Mouse (Mus musculus) megakaryocyte progenitor cell, adult 5-6 weeks (primary cell): Measurements from ENCODE around the gene Dbp. TPM values are rescaled to one million over a fixed set of nuclear protein-coding genes. Genes with fewer than 3 reads are reported as not detected.

Experiments used
- total RNA-seq, 2 experiments: library from RNA; stranded (forward) in 1 of 2; stranded (reverse) in 1 of 2; fragments of 157-497, 149-512 nt in 1 of 2; fragments of 200-1000 nt in 1 of 2; gene quantifications; 2 replicates each; pipeline versions ENCODE4 v1.2.3 to v1.2.4; 2015 to 2017

Dbp gene
- total RNA-seq, 2 experiments from 2014 or later, result 5.6 to 6.2 TPM

Other genes with a start within 250 kb of the Dbp start
Only the 30 nearest of the 34 such genes appear.
- not detected in 2 replicates for gene Gm45808, start 218.3 kb upstream of the Dbp start, total RNA-seq (2015)
- gene Gm45808, start 218.3 kb upstream of the Dbp start, total RNA-seq (2017), result not detected in 2 replicates
- 18.6 and 22.4 TPM in 2 replicates for gene Dhdh, start 216.3 kb upstream of the Dbp start, total RNA-seq (2015)
- gene Dhdh, start 216.3 kb upstream of the Dbp start, total RNA-seq (2017), result 18.1 and 20.7 TPM in 2 replicates
- gene Nucb1, start 194.7 kb upstream of the Dbp start, total RNA-seq (2015), result 112 and 114 TPM in 2 replicates
- gene Nucb1, start 194.7 kb upstream of the Dbp start, total RNA-seq (2017), result 387 and 408 TPM in 2 replicates
- 46.2 and 56.7 TPM in 2 replicates for gene Ppp1r15a, start 178.8 kb upstream of the Dbp start, total RNA-seq (2015)
- 70.0 and 90.7 TPM in 2 replicates for gene Ppp1r15a, start 178.8 kb upstream of the Dbp start, total RNA-seq (2017)
- gene Plekha4, start 178.8 kb upstream of the Dbp start, total RNA-seq (2015), result 0.67 TPM in 1 of 2 replicates, not detected in the other
- 0.04 and 0.34 TPM in 2 replicates for gene Plekha4, start 178.8 kb upstream of the Dbp start, total RNA-seq (2017)
- 0.22 and 5.5 TPM in 2 replicates for gene Hsd17b14, start 150.2 kb upstream of the Dbp start, total RNA-seq (2015)
- 1.2 and 8.2 TPM in 2 replicates for gene Hsd17b14, start 150.2 kb upstream of the Dbp start, total RNA-seq (2017)
- gene Bcat2, start 134.9 kb upstream of the Dbp start, total RNA-seq (2015), result 43.5 and 55.9 TPM in 2 replicates
- 37.0 and 44.0 TPM in 2 replicates for gene Bcat2, start 134.9 kb upstream of the Dbp start, total RNA-seq (2017)
- gene Fgf21, start 89.6 kb upstream of the Dbp start, total RNA-seq (2015), result not detected in 2 replicates
- not detected in 2 replicates for gene Fgf21, start 89.6 kb upstream of the Dbp start, total RNA-seq (2017)
- not detected in 2 replicates for gene Fut1, start 87.8 kb upstream of the Dbp start, total RNA-seq (2015)
- gene Fut1, start 87.8 kb upstream of the Dbp start, total RNA-seq (2017), result not detected in 2 replicates
- 0.32 TPM in 1 of 2 replicates, not detected in the other for gene Izumo1, start 83.3 kb upstream of the Dbp start, total RNA-seq (2015)
- gene Izumo1, start 83.3 kb upstream of the Dbp start, total RNA-seq (2017), result 0.24 TPM in 1 of 2 replicates, not detected in the other
- gene Rasip1, start 77.6 kb upstream of the Dbp start, total RNA-seq (2015), result 0.10 TPM in 1 of 2 replicates, not detected in the other
- 0.08 TPM in 1 of 2 replicates, not detected in the other for gene Rasip1, start 77.6 kb upstream of the Dbp start, total RNA-seq (2017)
- gene Mamstr, start 65.1 kb upstream of the Dbp start, total RNA-seq (2015), result 0.64 TPM in 1 of 2 replicates, not detected in the other
- gene Mamstr, start 65.1 kb upstream of the Dbp start, total RNA-seq (2017), result 0.12 TPM in 1 of 2 replicates, not detected in the other
- gene Fut2, start 38.7 kb upstream of the Dbp start, total RNA-seq (2015), result not detected in 2 replicates
- gene Fut2, start 38.7 kb upstream of the Dbp start, total RNA-seq (2017), result not detected in 2 replicates
- not detected in 2 replicates for gene Ntn5, start 21.1 kb upstream of the Dbp start, total RNA-seq (2015)
- gene Ntn5, start 21.1 kb upstream of the Dbp start, total RNA-seq (2017), result not detected in 2 replicates
- not detected in 2 replicates for gene Sec1, start 10.7 kb upstream of the Dbp start, total RNA-seq (2015)
- gene Sec1, start 10.7 kb upstream of the Dbp start, total RNA-seq (2017), result not detected in 2 replicates
- gene Car11, start 5.2 kb upstream of the Dbp start, total RNA-seq (2015), result not detected in 2 replicates
- not detected in 2 replicates for gene Car11, start 5.2 kb upstream of the Dbp start, total RNA-seq (2017)
- gene Rpl18, start 10.4 kb downstream of the Dbp start, total RNA-seq (2015), result 1,825 and 1,988 TPM in 2 replicates
- gene Rpl18, start 10.4 kb downstream of the Dbp start, total RNA-seq (2017), result 1,777 and 2,306 TPM in 2 replicates
- 10.6 and 14.5 TPM in 2 replicates for gene Sphk2, start 12.9 kb downstream of the Dbp start, total RNA-seq (2015)
- gene Sphk2, start 12.9 kb downstream of the Dbp start, total RNA-seq (2017), result 9.8 and 10.2 TPM in 2 replicates
- gene Fam83e, start 16.1 kb downstream of the Dbp start, total RNA-seq (2015), result 0.54 and 0.78 TPM in 2 replicates
- 0.37 and 0.51 TPM in 2 replicates for gene Fam83e, start 16.1 kb downstream of the Dbp start, total RNA-seq (2017)
- not detected in 2 replicates for gene Spaca4, start 20.7 kb downstream of the Dbp start, total RNA-seq (2015)
- not detected in 2 replicates for gene Spaca4, start 20.7 kb downstream of the Dbp start, total RNA-seq (2017)
- 0.07 TPM in 2 replicates for gene Lmtk3, start 78.7 kb downstream of the Dbp start, total RNA-seq (2015)
- gene Lmtk3, start 78.7 kb downstream of the Dbp start, total RNA-seq (2017), result not detected in 2 replicates
- gene Sult2b1, start 79.6 kb downstream of the Dbp start, total RNA-seq (2015), result 1.2 and 1.7 TPM in 2 replicates
- 1.9 and 6.4 TPM in 2 replicates for gene Sult2b1, start 79.6 kb downstream of the Dbp start, total RNA-seq (2017)
- 17.9 and 26.3 TPM in 2 replicates for gene Cyth2, start 109.5 kb downstream of the Dbp start, total RNA-seq (2015)
- 32.4 and 34.5 TPM in 2 replicates for gene Cyth2, start 109.5 kb downstream of the Dbp start, total RNA-seq (2017)
- 0.05 TPM in 2 replicates for gene Kcnj14, start 119.7 kb downstream of the Dbp start, total RNA-seq (2015)
- gene Kcnj14, start 119.7 kb downstream of the Dbp start, total RNA-seq (2017), result not detected in 2 replicates
- gene Grwd1, start 125.9 kb downstream of the Dbp start, total RNA-seq (2015), result 22.6 and 25.1 TPM in 2 replicates
- gene Grwd1, start 125.9 kb downstream of the Dbp start, total RNA-seq (2017), result 24.2 and 26.9 TPM in 2 replicates
- 113 and 145 TPM in 2 replicates for gene Kdelr1, start 167.7 kb downstream of the Dbp start, total RNA-seq (2015)
- 68.3 and 73.1 TPM in 2 replicates for gene Kdelr1, start 167.7 kb downstream of the Dbp start, total RNA-seq (2017)
- not detected in 2 replicates for gene Grin2d, start 173.3 kb downstream of the Dbp start, total RNA-seq (2015)
- gene Grin2d, start 173.3 kb downstream of the Dbp start, total RNA-seq (2017), result under 0.01 TPM in 1 of 2 replicates, not detected in the other
- 1.3 and 1.5 TPM in 2 replicates for gene Syngr4, start 191.6 kb downstream of the Dbp start, total RNA-seq (2015)
- gene Syngr4, start 191.6 kb downstream of the Dbp start, total RNA-seq (2017), result 2.1 TPM in 1 of 2 replicates, not detected in the other
- gene Tmem143, start 191.9 kb downstream of the Dbp start, total RNA-seq (2015), result 5.3 TPM in 2 replicates
- 8.1 and 17.2 TPM in 2 replicates for gene Tmem143, start 191.9 kb downstream of the Dbp start, total RNA-seq (2017)
- 238 and 280 TPM in 2 replicates for gene Emp3, start 216.3 kb downstream of the Dbp start, total RNA-seq (2015)
- gene Emp3, start 216.3 kb downstream of the Dbp start, total RNA-seq (2017), result 186 and 203 TPM in 2 replicates